Mouse (Mus musculus): ENCODE measurements around the gene Kcnn1.

DNA sequence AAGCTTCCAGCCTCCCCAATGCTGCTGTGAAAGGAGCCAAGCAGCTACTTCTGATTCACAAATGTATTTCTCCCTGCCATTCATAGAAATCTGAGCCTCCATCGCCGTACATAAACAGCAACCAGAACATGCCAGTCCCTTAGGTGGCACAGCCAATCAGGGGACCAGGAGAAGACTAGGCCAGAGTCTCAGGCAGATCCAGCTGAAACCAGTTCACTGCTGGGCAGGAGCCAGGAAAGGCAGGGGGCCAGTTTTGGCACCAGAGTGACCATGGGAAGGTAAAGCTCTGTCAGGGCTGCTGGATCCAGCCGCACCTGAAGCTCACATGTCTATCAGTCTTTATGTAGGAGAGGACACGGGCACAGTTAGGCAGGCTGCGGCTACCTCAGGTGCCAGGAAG, 27.6 kb upstream of the Kcnn1 start:
- TF ChIP-seq POLR2A (IDR thresholded peaks at IDR 0.05; ENCODE audit: control insufficient read depth, extremely low read depth, insufficient read depth, low read length, poor library complexity) = no peak
- no peak for TF ChIP-seq CTCF (IDR thresholded peaks at IDR 0.05; ENCODE audit: borderline replicate concordance, control insufficient read depth, extremely low read depth, insufficient read depth, low read length, poor library complexity)

All from thymus, adult 2 months (tissue).